Mouse (Mus musculus): ENCODE data around the gene Gm960.
A peak's percentile ranks its signal among the peaks of the same experiment; 100 is the strongest.

Gm960 gene

DNA sequence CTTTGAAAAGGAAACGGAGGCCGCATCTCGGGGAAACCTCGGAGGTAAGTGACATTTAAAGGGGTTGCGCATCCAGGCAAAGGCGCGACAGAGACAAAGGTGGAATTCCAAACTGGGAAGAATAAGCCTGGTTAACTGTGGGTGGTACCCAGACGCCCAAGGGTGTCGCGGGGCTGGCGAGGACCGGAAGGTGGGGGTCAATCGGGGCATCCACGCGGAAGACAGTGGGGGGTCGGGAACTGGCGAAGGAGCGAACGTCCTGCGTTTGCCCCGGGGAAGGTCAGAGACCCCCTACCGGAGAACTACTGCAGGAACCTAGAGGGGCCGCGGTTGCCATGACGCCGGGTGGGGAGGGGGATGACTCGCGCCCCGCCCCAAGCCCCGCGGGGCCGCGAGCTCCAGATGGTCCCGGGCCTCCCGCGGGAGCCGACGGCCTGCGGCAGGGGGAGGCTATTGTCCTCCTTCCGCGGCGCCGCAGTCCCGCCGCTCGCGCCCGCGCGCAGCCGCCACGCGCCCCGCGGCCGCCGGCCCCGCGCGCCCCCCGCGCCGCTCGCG is 13.2 kb upstream of the Gm960 start:
- no peak for DNase-seq (ENCODE audit: low spot score)

DNA sequence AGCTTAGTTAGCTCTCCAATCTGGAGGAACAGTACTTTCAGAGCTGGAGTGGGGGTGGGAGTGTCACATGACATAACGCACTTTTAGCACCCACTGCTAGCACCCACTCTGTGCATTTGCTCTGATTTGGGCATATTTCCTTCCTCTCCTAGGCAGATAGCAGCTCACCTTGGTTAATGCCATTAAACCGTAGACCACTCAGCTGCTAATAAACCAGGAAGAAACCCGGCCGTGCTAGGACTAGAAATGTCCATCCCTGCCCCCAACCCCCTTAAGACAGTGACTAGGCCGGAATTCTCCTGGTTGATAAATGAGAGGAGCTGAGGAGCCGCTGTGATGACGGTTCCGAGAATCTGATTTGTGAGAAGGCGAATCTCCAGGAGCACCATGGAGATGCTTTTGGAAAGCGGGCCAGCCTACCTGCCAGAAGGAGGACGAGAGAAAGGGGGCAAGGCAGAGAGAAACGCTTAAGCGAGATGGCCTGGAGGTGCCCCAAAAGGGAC is 12.7 kb upstream of the Gm960 start, which contains the start of gene Sptbn2:
Sptbn2 (plus strand) TSS at position 70 of the 503 bp plus-strand sequence.
- DNase-seq (ENCODE audit: low spot score) = peak; percentile 60

DNA sequence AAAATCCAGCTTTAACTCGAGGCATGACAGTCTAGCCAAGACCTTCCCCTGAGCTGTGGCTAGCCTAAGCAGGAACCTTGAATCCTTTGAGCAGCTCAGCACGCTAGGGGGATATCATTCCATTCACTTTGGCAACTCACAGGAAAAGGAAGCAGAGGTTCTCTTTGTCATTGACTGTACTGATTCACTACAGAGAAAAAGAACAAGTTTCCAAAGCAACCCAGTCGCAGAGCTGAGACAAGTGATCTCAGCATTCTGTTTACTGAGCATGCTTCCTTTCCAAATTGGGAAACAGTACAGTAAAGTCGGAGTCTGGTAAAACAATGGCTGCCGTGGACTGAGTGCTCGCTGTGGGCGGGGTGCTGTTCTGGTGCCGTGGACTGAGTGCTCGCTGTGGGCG is 10.3 kb upstream of the Gm960 start:
- DNase-seq (ENCODE audit: low spot score) = no peak

DNA sequence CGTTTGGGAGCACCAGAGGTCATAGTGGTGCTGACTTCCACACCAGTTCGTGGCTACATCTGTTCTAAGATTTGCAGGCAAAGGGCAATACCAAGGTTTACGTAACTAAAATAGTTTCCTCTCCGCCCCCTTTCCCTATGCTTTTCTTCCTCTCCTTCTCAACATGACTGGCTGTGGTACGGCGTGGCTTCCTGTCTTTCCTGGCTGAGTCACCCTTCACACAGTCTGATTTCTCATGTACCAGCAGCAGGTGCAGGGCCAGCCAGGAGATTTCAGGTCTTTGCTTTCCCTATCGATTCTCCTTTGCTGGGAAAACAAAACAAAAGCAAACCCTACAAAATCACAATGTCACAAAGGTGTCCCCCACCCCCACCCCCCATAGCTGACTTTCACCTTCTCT is 2.8 kb upstream of the Gm960 start:
- no peak for DNase-seq (ENCODE audit: low spot score)

DNA sequence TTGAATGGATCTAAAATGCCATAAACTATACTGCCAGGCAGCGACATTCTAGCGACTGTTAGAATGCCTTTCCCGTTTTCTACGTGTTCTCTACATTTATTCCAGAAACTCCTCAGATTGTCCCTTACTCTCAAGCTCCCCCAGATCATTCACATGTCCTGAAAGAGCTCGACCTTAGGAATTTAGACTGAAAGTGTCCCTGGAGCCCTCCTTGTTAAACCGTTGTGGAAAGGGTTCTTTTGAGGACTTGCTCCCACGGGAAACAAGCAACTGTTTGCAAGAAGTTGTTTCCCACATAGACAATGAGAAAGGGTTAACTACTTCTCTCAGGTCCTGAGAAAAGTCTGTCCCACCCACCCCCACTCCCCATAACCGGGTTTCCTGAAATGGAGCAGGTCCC is 2.2 kb upstream of the Gm960 start:
- no peak for DNase-seq (ENCODE audit: low spot score)

DNA sequence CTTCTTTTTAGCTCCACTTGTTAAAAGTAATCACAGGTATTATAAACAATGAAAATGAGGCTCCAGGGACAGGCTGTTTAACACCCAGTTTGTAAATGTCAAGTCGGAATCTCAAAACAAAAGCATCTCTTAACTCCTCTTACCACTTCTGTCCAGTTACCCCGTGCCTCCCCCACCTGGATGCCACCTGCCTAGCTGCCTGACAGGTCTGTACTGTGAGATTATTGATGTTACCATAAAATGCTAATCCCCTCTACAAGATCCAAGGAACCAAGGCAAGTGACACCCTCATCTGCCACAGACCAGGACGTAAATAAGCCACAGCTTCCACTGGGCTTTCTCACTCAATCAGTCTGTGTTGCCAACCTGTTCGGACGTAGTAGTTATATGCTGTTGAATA is 1.4 kb upstream of the Gm960 start:
- no peak for DNase-seq (ENCODE audit: low spot score)

DNA sequence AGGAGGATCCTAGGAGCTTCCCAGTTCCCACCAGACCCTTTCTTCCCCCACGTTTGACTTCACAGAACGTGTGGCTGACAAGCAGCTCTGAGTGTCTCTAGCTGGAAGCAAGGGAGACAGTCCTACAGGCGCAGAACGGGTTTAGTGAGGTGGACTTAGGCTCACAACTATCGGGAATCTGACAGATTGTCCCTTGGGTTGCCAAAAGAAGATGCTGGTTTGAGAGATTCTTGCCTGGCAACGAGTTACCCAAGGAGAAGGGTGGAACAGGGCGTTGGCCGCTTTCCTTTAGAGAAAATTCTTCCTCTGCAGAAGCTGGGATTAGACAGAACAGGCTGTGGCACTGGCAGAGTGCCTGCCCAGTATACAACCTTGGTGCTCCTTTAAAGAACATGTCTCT is 388 bp upstream of the Gm960 start:
- DNase-seq (ENCODE audit: low spot score) = no peak

DNA sequence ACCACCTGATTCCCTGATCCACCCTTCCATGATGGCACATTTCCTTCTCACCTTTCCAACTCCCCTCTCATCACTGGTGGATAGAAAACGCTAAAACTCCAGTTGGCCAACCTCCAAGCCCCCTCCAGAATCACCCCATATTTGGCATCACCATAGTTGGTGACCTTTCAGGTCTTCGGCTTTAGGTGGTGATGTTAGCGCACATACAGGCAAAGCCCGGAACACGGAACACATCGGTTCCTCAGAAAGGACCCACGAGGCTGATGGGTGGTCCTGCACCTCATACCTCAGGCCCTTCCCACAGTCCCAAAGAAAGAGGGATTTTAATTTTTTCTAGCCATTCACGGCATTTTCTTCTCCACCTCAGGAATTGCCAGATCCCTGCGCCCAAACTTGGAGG is 747 bp downstream of the Gm960 start:
- no peak for DNase-seq (ENCODE audit: low spot score)

DNA sequence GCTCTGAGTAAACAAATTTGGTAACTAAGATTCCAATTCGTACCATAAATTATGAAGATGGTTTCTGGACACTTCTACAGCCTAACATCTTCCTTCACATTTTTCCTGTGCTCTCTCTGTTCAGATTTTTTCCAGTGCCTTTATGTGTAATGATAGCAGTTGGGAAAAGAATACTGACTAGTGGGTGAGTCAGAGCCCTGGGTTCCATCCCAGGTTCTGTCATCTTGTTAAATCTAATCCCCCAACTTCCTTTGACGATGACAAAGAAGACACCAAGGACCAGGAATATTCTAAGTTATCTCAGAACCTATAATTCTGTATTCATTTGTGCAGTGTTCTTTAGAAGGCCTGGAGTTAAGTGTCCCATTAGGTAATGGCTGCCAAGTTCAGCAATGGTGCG is 1.3 kb downstream of the Gm960 start:
- no peak for DNase-seq (ENCODE audit: low spot score)

DNA sequence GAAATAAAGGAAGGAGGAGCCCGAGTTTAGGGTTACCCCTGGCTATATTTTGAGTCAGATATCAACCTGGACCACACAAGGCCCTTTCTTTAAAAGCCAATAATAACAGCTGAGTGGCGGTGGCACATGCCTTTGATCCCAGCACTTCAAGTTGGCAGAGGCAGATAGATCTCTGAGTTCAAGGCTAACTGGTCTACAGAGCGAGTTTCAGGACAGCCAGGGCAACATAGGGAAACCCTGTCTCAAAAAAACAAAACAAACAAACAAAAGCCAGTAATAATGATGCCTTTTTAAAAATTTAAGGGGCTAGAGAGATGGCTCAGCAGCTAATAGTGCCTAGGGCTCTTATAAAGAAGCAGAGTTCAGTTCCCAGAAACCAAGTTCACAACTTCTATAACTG is 4.1 kb downstream of the Gm960 start:
- no peak for DNase-seq (ENCODE audit: low spot score)

DNA sequence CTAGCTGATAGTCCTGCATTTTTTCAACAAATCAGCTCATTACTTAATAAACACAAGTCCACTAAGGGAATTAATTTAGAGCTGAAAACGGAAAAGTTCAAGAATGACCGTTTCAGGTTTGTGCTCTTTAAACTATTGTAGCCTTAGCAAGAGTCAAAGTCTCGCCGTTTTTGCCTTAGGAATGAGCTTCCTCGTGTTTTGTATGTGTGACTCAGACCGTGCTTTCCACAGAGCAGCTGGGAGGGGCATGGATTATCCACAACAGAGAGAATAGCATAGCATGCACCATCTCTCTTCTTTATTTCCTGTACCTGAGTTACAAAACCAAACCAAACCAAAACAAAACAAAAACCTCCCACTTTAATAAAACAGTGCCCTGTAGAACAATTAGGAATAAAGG is 26.1 kb downstream of the Gm960 start:
- no peak for DNase-seq (ENCODE audit: low spot score)

DNA sequence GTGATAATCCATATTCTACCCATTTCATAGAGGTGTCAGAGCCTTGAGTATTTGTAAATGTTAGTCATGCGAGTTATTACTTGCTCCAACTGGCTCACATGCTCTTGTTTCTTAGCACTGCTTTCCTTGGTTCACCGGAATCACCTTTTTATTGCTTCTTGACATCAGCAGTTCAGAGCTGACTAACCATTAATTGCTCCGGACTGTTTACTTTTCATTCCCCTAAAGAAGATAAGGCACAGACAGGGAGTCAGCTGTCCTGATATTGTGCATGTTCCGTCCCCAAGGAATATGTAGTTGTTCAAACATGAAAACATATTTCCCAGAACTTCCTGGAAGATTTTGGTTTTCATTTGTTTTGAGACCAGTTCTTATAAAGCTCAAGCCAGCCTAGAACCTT is 27.7 kb downstream of the Gm960 start:
- no peak for DNase-seq (ENCODE audit: low spot score)

DNA sequence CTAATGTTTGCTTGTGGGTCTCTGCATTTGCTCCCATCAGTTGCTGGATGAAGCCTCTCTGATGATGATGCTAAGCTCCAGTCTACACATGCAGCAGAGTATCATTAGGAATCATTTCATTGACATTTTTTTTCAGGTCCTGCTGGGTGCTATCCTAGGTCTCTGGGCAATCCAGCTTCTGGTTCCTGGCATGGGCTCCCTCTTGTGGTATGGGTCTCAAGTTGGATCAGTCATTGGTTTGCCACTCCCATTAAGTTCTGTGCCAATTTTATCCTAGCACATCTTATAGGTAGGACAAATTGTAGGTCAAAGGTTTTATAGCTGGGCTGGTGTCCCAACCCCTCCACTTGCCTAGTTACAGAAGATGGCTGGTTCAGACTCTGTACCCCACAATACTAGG is 31.7 kb downstream of the Gm960 start:
- no peak for DNase-seq (ENCODE audit: low spot score)

DNA sequence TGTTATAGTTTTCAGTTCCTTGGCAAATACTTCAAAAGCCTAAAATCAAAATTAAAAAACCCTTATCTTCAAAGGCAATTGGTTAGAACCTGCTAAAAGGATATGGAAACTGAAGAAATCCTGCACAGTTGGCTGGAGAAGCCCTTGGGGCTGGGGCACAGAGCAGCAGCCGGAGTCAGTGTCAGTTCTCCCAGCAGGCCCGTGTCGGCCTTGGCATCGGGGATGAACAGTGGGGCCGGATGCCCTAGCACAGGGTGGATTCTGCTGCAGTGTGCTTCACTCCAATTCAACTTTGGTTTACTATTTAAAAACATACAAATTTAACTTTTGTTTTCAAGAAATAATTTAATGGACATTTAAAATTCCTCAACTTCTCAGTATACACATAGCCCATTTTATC is 40.3 kb downstream of the Gm960 start:
- DNase-seq (ENCODE audit: low spot score) = no peak

DNA sequence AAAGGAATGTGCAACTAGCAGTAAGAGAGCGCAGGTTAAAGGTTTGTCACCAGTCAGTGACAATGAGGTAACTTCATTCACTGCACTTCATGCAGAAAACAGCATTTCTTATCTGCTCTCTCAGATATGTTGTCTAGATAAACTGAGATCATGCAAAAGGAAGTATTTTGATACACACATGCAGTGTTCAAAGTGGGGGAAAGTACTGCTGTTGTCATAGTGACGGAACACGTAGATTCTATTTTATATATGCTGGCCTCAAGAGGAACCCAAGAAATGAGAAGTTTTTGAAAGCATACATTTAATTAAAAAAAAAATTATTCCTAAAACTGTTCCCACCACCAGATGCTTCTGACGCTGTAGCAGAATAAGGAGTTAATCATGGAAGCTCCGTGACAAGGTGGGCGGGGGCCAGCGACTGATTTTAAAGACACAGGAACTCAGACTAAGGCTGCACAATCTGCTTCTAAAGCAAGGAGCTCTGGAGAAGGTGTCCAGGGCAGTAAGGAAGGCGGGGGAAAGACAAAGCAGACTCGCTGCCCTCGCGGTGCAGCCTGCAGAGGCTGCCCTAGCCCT is 51.5 kb downstream of the Gm960 start:
- DNase-seq (ENCODE audit: low spot score) = no peak

DNA sequence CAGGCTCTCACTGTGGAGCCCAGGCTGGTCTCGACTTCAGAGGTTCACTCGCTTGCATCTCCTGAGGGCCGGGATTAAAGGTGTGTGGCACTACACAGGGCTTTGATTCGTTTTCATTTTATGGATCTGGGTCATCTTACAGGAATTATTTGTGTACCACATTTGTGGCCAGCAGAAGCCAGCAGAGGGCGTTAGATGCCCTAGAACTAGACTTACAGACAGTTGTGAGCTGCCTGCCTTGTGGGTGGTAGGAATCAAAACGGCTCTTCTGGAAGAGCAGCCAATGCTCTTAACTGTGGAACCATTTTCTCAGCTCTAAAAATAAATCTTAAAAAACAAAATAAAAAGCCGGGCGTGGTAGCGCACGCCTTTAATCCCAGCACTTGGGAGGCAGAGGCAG is 54.2 kb downstream of the Gm960 start:
- DNase-seq (ENCODE audit: low spot score) = peak; percentile 75

DNA sequence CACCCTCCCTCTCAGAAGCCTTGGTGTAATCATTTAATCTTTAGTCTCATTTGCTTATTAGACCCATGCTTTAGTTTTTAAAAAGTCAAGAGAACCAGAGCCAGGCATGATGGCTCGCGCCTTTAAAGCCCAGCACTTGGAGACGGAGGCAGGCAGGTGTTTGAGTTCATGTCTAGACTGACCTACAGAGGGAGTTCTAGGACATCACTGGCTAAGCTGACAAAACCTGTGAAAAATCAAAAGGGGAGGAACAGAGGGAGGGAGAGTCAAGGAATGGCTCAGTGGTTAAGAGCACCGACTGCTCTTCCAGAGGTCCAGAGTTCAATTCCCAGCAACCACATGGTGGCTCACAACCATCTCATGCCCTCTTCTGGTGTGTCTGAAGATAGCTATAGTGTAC is 62.5 kb downstream of the Gm960 start:
- no peak for DNase-seq (ENCODE audit: low spot score)

DNA sequence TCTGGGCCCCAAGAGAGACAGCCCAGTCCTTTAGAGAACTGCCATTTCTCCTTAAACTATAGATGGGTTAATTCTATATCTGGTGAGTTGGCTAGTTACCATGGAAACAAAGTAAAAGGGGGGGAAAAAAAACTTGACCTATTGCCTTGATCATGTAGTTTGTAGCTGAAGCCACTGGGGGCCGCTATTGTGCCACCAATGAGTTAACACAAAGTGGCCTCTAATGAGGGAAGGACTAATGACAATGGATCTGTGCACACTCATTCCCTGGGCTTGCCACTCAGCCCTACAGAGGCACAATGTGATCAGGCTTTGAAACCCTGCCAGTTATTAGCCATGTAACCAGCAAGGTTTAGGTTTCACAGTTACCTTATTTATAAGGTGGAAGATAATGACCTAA is 69.6 kb downstream of the Gm960 start:
- DNase-seq (ENCODE audit: low spot score) = peak; percentile 44

DNA sequence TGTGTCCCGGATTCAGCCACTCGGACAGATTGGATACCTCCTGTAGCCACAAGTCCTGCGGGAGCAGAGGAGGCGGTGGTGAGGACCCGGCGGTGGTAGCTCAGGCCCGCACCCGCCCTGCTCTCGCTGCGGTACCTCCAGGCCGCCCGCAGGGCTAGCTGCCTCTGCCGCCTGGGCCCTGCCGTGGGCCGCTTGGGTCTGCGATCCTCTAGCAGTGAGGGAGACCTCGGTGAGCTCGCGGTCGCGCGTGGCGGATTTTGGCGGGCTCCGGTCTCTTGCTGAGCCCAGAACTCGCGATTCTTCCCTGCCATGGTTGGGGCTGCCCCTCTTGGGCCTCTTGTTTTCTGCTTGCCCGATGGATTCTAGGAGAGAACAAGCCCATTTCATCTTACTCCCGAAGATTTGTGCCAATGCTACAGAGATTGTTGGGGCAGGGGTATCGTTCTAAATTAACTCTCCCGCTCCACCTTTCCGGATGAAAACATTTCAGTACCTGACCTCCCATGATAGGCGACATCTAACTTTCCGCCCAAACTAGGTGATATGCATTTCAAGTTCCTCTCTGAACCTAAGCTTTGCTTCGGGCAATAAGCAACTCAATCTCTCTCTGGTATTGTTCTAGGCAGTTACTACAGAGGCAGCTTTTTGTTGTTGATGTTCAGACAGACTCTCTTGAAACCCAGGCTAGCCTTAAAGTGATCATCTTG is 72.5 kb downstream of the Gm960 start:
- DNase-seq (ENCODE audit: low spot score) = no peak

DNA sequence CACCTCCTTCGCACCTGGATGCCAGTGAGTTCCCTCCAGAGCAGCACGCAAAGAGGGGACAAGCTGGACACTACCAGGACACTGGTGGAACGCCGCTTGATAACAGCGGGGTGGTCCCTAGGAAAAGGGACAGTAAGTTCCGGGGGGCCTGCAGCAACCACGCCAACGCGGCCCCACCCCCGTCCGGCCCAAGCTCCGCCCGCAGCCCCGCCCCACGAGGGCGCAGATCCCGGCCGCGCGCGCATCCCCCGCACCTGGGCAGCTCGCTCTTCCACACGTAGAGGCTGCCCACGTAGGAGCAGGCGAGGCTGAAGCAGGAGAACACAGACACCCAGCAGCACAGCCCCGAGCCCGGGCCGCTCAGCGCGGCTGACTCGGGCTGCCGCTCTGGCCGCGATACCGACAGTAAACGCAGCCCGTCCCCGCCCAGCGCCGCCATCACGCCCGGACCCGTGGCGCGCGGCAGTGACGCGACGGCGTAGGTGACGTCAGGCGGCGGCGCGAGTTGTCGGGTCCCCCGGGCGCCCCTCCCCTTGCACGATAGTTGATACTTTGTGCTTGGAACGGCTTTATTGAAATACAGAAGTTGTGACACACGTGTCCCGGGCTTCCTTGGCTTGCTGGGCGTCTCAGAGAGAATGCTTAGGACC is 73.2 kb downstream of the Gm960 start, which contains the start of gene Rce1:
Rce1 (minus strand) TSS at position 463 of the 650 bp plus-strand sequence.
- peak; percentile 64 for DNase-seq (ENCODE audit: low spot score)

DNA sequence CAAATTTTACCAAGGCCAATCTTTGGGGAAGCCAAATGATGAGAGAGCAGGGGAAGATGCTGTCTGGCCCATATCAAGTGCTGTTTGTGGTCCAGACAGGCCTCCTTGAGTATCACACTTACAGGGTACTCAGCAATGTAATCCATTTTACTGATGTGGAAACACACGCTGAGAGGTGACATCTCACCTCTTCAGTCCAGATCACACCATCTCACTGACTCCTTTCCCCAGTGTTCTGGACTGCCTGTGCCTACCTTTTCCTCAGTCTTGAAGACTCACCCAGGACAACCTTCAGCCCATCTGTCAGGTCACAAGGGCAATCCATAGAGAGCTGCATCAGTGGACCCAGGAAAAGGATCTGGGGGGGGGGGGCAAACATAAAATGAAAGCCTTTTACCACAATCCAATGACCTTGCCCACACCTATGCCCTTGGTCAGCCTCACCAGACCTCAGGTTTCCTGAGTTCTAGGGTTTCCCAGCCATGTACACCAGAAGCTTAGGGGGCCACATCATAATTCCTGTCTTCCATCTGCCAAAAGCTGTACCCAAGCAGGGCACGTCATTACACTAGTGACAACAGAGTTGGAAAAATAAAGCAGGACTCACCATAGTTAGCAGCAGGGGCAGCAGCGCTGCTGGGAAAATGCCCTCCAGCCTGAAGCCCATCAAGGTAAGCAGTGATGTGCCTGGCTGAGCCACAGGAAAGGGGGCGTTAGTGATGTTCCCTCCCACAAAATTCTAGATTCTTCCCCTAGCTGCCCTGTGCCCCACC is 73.9 kb downstream of the Gm960 start:
- DNase-seq (ENCODE audit: low spot score) = no peak

DNA sequence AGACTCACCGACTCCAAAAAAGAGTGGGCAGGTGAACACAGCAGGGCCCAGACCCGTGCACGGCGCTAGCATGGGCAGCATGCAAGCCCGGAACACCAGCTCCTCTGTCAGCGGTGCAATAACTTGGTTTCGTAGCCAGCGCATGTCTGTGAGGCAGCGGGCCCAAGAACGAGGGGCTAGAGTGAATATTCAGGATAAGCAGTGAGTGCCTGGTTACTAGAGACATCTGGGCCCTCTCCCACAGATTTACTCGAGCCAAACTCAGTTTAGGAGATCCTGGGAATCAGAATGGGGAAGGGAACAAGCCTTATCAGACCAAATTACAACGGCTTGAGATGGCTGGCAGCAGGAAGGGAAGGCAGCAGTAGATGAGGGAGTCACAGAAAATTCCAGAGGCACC is 74.5 kb downstream of the Gm960 start:
- no peak for DNase-seq (ENCODE audit: low spot score)
